Mouse (Mus musculus) kidney, embryonic 16.5 days (tissue): ENCODE measurements around the gene Gm21992. TPM values are rescaled to one million over a fixed set of nuclear protein-coding genes. Genes with fewer than 3 reads are reported as not detected.
A peak's percentile ranks its signal among the peaks of the same experiment; 100 is the strongest.
"Not testable (repeated sequence)": the region's sequence is repeated elsewhere in the genome, so short reads cannot be mapped to it uniquely, and the experiment has no call there.

ENCODE experiments used
- ATAC-seq: fragments of 200-750 bp; cut with Nextera tagmentation; 2 replicates; pipeline ENCODE4 v1.8.0; 2017; ENCODE audit warnings: moderate TSS enrichment; ENCODE audit not compliant: low FRiP score, low TSS enrichment
- H3K27ac ChIP-seq: fragments of 300-500 bp; sonication (generic); 2 replicates; pipeline ENCODE4 v1.5.1; 2014; ENCODE audit warnings: low read length
- H3K27me3 ChIP-seq: fragments of 300-500 bp; sonication (generic); 2 replicates; pipeline ENCODE4 v1.6.1; 2014; ENCODE audit warnings: low read length, control low read depth, mixed read lengths; ENCODE audit not compliant: insufficient read depth
- H3K36me3 ChIP-seq: fragments of 300-500 bp; sonication (generic); 2 replicates; pipeline ENCODE4 v1.6.1; 2014; ENCODE audit warnings: low read length, control low read depth, mixed read lengths; ENCODE audit not compliant: insufficient read depth
- H3K4me1 ChIP-seq: fragments of 300-500 bp; sonication (generic); 2 replicates; pipeline ENCODE4 v1.6.1; 2014; ENCODE audit warnings: low read length, control low read depth, mixed read lengths; ENCODE audit not compliant: insufficient read depth
- H3K4me2 ChIP-seq: fragments of 300-500 bp; sonication (generic); replicated peaks from 2 replicates; pipeline ENCODE4 v1.6.1; 2014; ENCODE audit warnings: low read depth, low read length
- H3K4me3 ChIP-seq: fragments of 300-500 bp; sonication (generic); 2 replicates; pipeline ENCODE4 v1.5.1; 2014; ENCODE audit warnings: mild to moderate bottlenecking, low read length
- H3K9ac ChIP-seq: fragments of 300-500 bp; sonication (generic); replicated peaks from 2 replicates; pipeline ENCODE4 v1.6.1; 2014; ENCODE audit warnings: low read length
- H3K9me3 ChIP-seq: fragments of 300-500 bp; sonication (generic); 2 replicates; pipeline ENCODE4 v1.6.1; 2016; ENCODE audit warnings: low read length, control low read depth
- WGBS: fragments of 180-500 bp; shearing (Covaris S2); extraction: QIAGEN DNeasy Blood & Tissue Kit; methylation state at CpG from one replicate; pipeline ENCODE4 v1.1.7; 2014; 5-methylcytosine and 5-hydroxymethylcytosine counted together
- polyA plus RNA-seq: library from polyadenylated mRNA; unstranded; fragments of >200 nt; fragmentation: Nextera tagmentation; extraction: Ambion mirVana; gene quantifications from 2 replicates; pipeline ENCODE4 v1.2.1, GENCODE M21; 2015

The Gm21992 gene
- polyA plus RNA-seq, 1 experiment from 2014 or later, result 30.4 TPM

- H3K27ac ChIP-seq, H3K9ac ChIP-seq, H3K4me2 ChIP-seq, ATAC-seq, H3K4me3 ChIP-seq, H3K9me3 ChIP-seq, H3K27me3 ChIP-seq: not testable (repeated sequence)
- H3K36me3 ChIP-seq, result peaks cover 20% of the 10 kb centered on the region
- WGBS, result 89% methylated on average over 8 of the region's 8 CpGs
- H3K4me1 ChIP-seq, result peaks cover 15% of the 10 kb centered on the region
Observed at GRCm38 (mm10) chr19:4760544-4760943, 50.9 kb downstream of the Gm21992 start.

- Histone ChIP-seq H3K36me3 (peaks cover 1% of the 10 kb centered on the region), H3K4me3 (peak overlapping the region; percentile 85), H3K9ac (peak overlapping the region; percentile 97), H3K4me1 (peaks cover 15% of the 10 kb centered on the region), H3K9me3 (no peaks in the 10 kb centered on the region), H3K27ac (peak overlapping the region; percentile 98), H3K4me2 (peak overlapping the region; percentile 75), H3K27me3 (no peaks in the 10 kb centered on the region)
- WGBS, result under 1% methylated on average over 9 of the region's 9 CpGs
- no peak for ATAC-seq
Observed at GRCm38 (mm10) chr19:4756921-4757320, 54.5 kb downstream of the Gm21992 start.

GRCm38 (mm10) chr19:4756193-4756911, 55.1 kb downstream of the Gm21992 start, which contains the start of gene Rbm4b:
Rbm4b (plus strand) TSS chr19:4756497.
- Histone ChIP-seq H3K4me1 (peaks cover 15% of the 10 kb centered on the region), H3K4me2 (peak within 1 kb of the TSS; percentile 78), H3K27ac (peak within 1 kb of the TSS; percentile 98), H3K9ac (peak within 1 kb of the TSS; percentile 97), H3K36me3 (no peaks in the 10 kb centered on the region), H3K9me3 (no peaks in the 10 kb centered on the region), H3K4me3 (peak within 1 kb of the TSS; percentile 85), H3K27me3 (no peaks in the 10 kb centered on the region)
- WGBS, result under 1% methylated on average over 57 of the region's 65 CpGs
- peak; percentile 97 for ATAC-seq

GRCm38 (mm10) chr19:4755565-4756192, 55.7 kb downstream of the Gm21992 start:
- Histone ChIP-seq H3K4me1 (peaks cover 15% of the 10 kb centered on the region), H3K9me3 (no peaks in the 10 kb centered on the region), H3K27ac (peak overlapping the region; percentile 98), H3K36me3 (no peaks in the 10 kb centered on the region), H3K4me2 (peak overlapping the region; percentile 78), H3K4me3 (peak overlapping the region; percentile 85), H3K9ac (peak overlapping the region; percentile 68), H3K27me3 (no peaks in the 10 kb centered on the region)
- ATAC-seq, result peak; percentile 69
- under 1% methylated on average over 10 of the region's 10 CpGs for WGBS

DNA sequence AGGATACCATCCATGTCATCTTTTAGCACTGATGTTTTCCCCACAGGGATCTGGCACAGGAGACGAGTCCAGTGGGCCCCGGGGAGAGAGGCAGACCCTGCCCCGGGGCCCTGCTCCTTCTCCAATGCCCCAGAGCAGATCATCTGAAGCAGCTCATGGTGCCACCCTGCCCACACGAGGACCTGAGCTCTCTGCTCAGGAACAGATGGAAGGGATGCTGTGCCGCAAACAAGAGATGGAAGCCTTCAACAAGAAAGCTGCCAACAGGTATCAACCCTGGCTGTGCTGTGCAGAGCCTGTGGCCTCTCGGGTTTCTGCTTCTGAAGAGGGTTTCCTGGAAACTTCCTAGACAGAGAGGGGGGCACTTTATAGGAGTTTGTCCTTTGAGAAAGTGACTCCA, 61.4 kb downstream of the Gm21992 start:
- no peak for ATAC-seq
- H3K4me2 ChIP-seq, result no peak overlapping the region
- H3K9me3 ChIP-seq, result no peaks in the 10 kb centered on the region
- no peak overlapping the region for H3K9ac ChIP-seq
- no peaks in the 10 kb centered on the region for H3K36me3 ChIP-seq
- H3K27me3 ChIP-seq, result no peaks in the 10 kb centered on the region
- no peak overlapping the region for H3K4me3 ChIP-seq
- H3K27ac ChIP-seq, result no peak overlapping the region
- H3K4me1 ChIP-seq, result no peaks in the 10 kb centered on the region
- WGBS, result 86% methylated on average over 6 of the region's 6 CpGs

- WGBS, result 78% methylated on average over 10 of the region's 10 CpGs
- Histone ChIP-seq H3K36me3 (no peaks in the 10 kb centered on the region), H3K27me3 (no peaks in the 10 kb centered on the region), H3K27ac (no peak overlapping the region), H3K4me1 (no peaks in the 10 kb centered on the region), H3K9ac (no peak overlapping the region), H3K4me3 (no peak overlapping the region), H3K4me2 (no peak overlapping the region), H3K9me3 (no peaks in the 10 kb centered on the region)
- no peak for ATAC-seq
Observed at GRCm38 (mm10) chr19:4748493-4748892, 62.9 kb downstream of the Gm21992 start.

GRCm38 (mm10) chr19:4747631-4748312, 63.6 kb downstream of the Gm21992 start:
- WGBS, result 89% methylated on average over 9 of the region's 9 CpGs
- no peaks in the 10 kb centered on the region for H3K36me3 ChIP-seq
- no peak overlapping the region; the same call in 1 of the 2 replicates for H3K9ac ChIP-seq
- ATAC-seq, result no peak
- no peaks in the 10 kb centered on the region for H3K4me1 ChIP-seq
- no peak overlapping the region for H3K4me2 ChIP-seq
- H3K27me3 ChIP-seq, result no peaks in the 10 kb centered on the region
- H3K9me3 ChIP-seq, result no peaks in the 10 kb centered on the region
- no peak overlapping the region for H3K27ac ChIP-seq
- H3K4me3 ChIP-seq, result no peak overlapping the region

DNA sequence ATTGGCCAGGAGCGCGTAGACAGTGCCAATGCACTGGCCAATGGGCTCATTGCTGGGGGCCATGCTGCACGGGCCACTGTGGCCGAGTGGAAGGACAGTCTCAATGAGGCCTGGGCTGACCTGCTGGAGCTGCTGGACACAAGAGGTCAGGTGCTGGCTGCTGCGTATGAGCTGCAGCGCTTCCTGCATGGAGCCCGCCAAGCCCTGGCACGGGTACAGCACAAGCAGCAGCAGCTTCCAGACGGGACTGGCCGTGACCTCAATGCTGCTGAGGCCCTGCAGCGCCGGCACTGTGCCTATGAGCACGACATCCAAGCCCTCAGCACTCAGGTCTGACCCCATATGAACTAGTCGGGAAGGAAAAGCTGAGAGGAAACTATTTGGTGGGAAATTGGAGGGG, 64.8 kb downstream of the Gm21992 start:
- no peaks in the 10 kb centered on the region for H3K9me3 ChIP-seq
- no peak overlapping the region for H3K4me3 ChIP-seq
- 76% methylated on average over 14 of the region's 14 CpGs for WGBS
- H3K27me3 ChIP-seq, result no peaks in the 10 kb centered on the region
- H3K4me1 ChIP-seq, result no peaks in the 10 kb centered on the region
- ATAC-seq, result no peak
- H3K36me3 ChIP-seq, result no peaks in the 10 kb centered on the region
- no peak overlapping the region for H3K27ac ChIP-seq
- H3K9ac ChIP-seq, result no peak overlapping the region
- H3K4me2 ChIP-seq, result no peak overlapping the region

DNA sequence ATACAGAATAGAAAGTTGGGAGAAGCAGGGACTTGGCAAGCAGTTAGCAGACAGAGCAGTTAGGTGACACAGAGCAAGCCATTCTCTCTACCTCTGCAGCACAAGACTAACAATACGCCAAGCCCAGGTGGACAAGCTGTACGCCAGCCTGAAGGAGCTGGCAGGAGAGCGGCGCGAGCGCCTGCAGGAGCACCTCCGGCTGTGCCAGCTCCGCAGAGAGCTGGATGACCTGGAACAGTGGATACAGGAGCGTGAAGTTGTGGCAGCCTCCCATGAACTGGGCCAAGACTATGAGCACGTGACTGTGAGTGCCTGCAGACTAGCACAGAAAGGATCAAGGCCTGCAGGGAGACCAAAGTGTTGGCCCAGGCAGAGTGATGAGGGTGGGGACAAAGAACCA, 65.7 kb downstream of the Gm21992 start:
- no peaks in the 10 kb centered on the region for H3K4me1 ChIP-seq
- ATAC-seq, result no peak
- H3K9me3 ChIP-seq, result no peaks in the 10 kb centered on the region
- H3K9ac ChIP-seq, result no peak overlapping the region
- H3K27ac ChIP-seq, result no peak overlapping the region
- H3K4me2 ChIP-seq, result no peak overlapping the region
- WGBS, result 94% methylated on average over 10 of the region's 10 CpGs
- no peak overlapping the region for H3K4me3 ChIP-seq
- H3K36me3 ChIP-seq, result no peaks in the 10 kb centered on the region
- H3K27me3 ChIP-seq, result no peaks in the 10 kb centered on the region

- no peak for ATAC-seq
- 49% methylated on average over 9 of the region's 9 CpGs for WGBS
Observed at GRCm38 (mm10) chr19:4745057-4745456, 66.4 kb downstream of the Gm21992 start.

More at GRCm38 (mm10) chr19:4745057-4745456, 66.4 kb downstream of the Gm21992 start:
- no peaks in the 10 kb centered on the region for H3K9me3 ChIP-seq
- no peaks in the 10 kb centered on the region for H3K4me1 ChIP-seq
- H3K9ac ChIP-seq, result no peak overlapping the region
- no peak overlapping the region for H3K4me3 ChIP-seq
- no peak overlapping the region for H3K27ac ChIP-seq
- H3K4me2 ChIP-seq, result no peak overlapping the region
- no peaks in the 10 kb centered on the region for H3K36me3 ChIP-seq
- no peaks in the 10 kb centered on the region for H3K27me3 ChIP-seq
